Mouse (Mus musculus): Measurements from ENCODE around the gene Tnr.

GRCm38 (mm10) chr1:159811805-159812204 is 288.2 kb downstream of the Tnr start:
- TF ChIP-seq FLI1 (IDR thresholded peaks at IDR 0.05; ENCODE audit: low read length): no peak
- no peak for TF ChIP-seq GATA1 (IDR thresholded peaks at IDR 0.05; ENCODE audit: borderline replicate concordance, low read length)
